Mouse (Mus musculus): Measurements from ENCODE around the gene Armc9. TPM values are rescaled to one million over a fixed set of nuclear protein-coding genes. Genes with fewer than 3 reads are reported as not detected.

The Armc9 gene
- polyA plus RNA-seq, 1 experiment: 24.9 TPM

DNA sequence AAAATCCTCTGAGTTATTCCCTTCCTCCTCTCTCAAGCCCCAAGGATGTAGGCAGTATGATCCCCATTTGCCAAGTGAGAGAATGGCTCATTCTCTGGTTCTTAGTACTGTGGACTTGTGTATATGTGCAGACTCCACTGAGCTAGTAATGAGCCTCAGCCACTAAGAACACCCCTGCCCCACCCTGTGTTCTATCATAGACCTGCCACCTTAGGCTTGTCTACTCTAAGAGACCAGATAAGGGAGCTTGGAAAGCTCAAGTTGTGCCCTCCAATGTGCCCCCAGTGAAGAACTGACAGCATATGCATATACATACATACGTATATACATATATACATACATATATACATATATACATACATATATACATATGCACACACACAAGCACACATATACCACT lies 56.9 kb downstream of the Armc9 start:
- WGBS: 100% methylated on average over 1 of the region's 1 CpGs
- TF ChIP-seq POLR2A (IDR thresholded peaks at IDR 0.05; ENCODE audit: borderline replicate concordance, insufficient read depth, low read length) (no peak), CTCF (IDR thresholded peaks at IDR 0.05; ENCODE audit: borderline replicate concordance, insufficient read depth, low read depth, low read length) (no peak)
- H3K27me3 ChIP-seq (ENCODE audit: control insufficient read depth, insufficient read depth, low read length): no peaks in the 10 kb centered on the region
- DNase-seq: no peak
- H3K4me3 ChIP-seq (replicated peaks; ENCODE audit: insufficient read depth, low read depth, low read length): no peak overlapping the region
- H3K27ac ChIP-seq (ENCODE audit: insufficient read depth, low read length): no peak overlapping the region
- no peaks in the 10 kb centered on the region for H3K4me1 ChIP-seq (ENCODE audit: control insufficient read depth, insufficient read depth, low read length)

DNA sequence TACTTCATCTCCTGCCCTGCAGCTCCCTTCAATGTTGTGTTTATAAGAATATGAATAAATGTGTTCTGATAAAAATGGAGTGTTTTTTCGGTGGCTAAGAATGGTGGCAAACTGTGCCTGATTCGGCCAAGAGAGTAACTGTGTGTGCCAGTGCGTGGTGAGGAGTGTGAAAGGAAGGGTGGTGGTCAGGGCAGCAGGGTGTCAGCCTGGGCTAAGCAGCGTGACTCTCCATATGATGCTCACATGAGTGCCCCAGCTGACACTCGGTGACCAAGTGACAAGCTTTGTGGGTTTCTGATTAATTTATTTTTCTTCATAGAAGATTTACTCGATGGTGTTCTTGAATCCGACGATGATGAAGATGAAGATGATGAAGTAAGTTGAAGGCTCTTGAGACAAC lies 58.2 kb downstream of the Armc9 start:
- Histone ChIP-seq H3K4me1 (ENCODE audit: control insufficient read depth, insufficient read depth, low read length) (no peaks in the 10 kb centered on the region), H3K4me3 (replicated peaks; ENCODE audit: insufficient read depth, low read depth, low read length) (no peak overlapping the region), H3K27me3 (ENCODE audit: control insufficient read depth, insufficient read depth, low read length) (no peaks in the 10 kb centered on the region), H3K27ac (ENCODE audit: insufficient read depth, low read length) (no peak overlapping the region)
- TF ChIP-seq POLR2A (IDR thresholded peaks at IDR 0.05; ENCODE audit: borderline replicate concordance, insufficient read depth, low read length) (no peak), CTCF (IDR thresholded peaks at IDR 0.05; ENCODE audit: borderline replicate concordance, insufficient read depth, low read depth, low read length) (no peak)
- DNase-seq: no peak
- 85% methylated on average over 8 of the region's 8 CpGs for WGBS

DNA sequence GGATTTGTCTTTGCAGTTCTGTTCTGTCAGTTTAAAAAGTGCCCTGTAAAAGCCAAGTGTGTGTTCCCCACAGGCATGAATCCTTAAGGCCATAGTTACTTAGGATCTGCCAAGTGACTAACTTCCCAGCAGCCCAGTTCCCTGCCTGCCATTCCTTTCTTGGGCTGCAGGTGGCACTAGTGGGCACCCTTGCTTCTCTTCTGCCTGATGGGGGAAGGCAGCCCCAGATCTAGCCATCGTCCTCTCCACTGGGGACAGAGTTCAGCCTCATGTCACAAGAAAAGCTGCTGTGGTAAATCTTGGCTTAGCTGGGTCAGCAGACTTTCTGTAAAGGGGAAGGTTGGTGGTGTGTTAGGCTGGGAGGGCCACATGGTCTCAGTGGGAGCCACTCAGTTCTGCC lies 59.6 kb downstream of the Armc9 start:
- no peaks in the 10 kb centered on the region for H3K4me1 ChIP-seq (ENCODE audit: control insufficient read depth, insufficient read depth, low read length)
- WGBS: 3% methylated on average over 1 of the region's 1 CpGs
- TF ChIP-seq POLR2A (IDR thresholded peaks at IDR 0.05; ENCODE audit: borderline replicate concordance, insufficient read depth, low read length) (no peak), CTCF (IDR thresholded peaks at IDR 0.05; ENCODE audit: borderline replicate concordance, insufficient read depth, low read depth, low read length) (peak; percentile 97)

DNA sequence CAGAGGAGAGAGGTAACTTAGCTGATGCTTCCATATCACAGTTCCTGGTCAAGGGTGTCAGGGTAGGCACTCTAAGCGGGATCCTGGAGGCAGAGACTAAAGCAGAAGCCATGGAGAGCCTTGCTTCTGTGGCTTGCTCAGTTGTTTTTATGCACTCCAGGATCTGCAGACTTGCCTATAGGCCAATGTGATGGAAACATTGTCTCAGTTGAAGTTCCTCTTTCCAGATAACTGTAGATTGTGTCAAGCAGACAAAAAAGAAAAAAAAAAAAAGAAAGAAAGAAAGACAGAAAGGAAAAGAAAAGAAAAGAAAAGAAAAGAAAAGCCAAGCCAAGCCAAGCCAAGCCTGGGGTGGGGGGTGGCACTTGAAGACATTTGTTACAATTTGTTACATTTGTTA lies 60.7 kb downstream of the Armc9 start:
- H3K27ac ChIP-seq (ENCODE audit: insufficient read depth, low read length): no peak overlapping the region
- H3K4me3 ChIP-seq (replicated peaks; ENCODE audit: insufficient read depth, low read depth, low read length): no peak overlapping the region
- 100% methylated on average over 1 of the region's 1 CpGs for WGBS
- DNase-seq: no peak
- H3K4me1 ChIP-seq (ENCODE audit: control insufficient read depth, insufficient read depth, low read length): no peaks in the 10 kb centered on the region; the same call in 1 of the 2 replicates
- no peaks in the 10 kb centered on the region; the same call in 1 of the 2 replicates for H3K27me3 ChIP-seq (ENCODE audit: control insufficient read depth, insufficient read depth, low read length)
- TF ChIP-seq POLR2A (IDR thresholded peaks at IDR 0.05; ENCODE audit: borderline replicate concordance, insufficient read depth, low read length): no peak
- no peak for TF ChIP-seq CTCF (IDR thresholded peaks at IDR 0.05; ENCODE audit: borderline replicate concordance, insufficient read depth, low read depth, low read length)

More for the DNA sequence above, 59.6 kb downstream of the Armc9 start:
- no peak overlapping the region for H3K4me3 ChIP-seq (replicated peaks; ENCODE audit: insufficient read depth, low read depth, low read length)
- H3K27ac ChIP-seq (ENCODE audit: insufficient read depth, low read length): no peak overlapping the region
- no peaks in the 10 kb centered on the region; the same call in 1 of the 2 replicates for H3K27me3 ChIP-seq (ENCODE audit: control insufficient read depth, insufficient read depth, low read length)
- peak; percentile 62 to 79 for DNase-seq

DNA sequence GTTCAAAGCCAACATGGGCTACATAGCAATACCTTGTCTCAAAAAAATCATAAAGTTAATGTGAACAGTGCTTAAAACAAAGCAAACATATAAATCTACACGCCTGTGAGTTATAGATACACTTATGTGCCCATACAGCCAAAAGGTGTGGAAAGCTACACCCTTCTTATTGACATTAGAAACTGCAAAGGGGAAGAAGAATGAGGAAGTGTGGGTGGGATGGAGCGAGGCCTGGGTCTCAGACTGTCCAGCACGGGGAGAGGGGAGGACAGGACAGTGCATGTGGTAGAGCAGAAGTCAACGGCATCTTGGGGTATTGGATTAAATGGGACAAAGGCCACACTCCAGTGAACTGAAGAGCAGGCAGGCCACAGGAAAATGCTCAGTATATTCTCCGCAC lies 61.8 kb downstream of the Armc9 start:
- 95% methylated on average over 5 of the region's 5 CpGs for WGBS
- no peak overlapping the region for H3K27ac ChIP-seq (ENCODE audit: insufficient read depth, low read length)
- H3K27me3 ChIP-seq (ENCODE audit: control insufficient read depth, insufficient read depth, low read length): no peaks in the 10 kb centered on the region; the same call in 1 of the 2 replicates
- TF ChIP-seq POLR2A (IDR thresholded peaks at IDR 0.05; ENCODE audit: borderline replicate concordance, insufficient read depth, low read length) (no peak), CTCF (IDR thresholded peaks at IDR 0.05; ENCODE audit: borderline replicate concordance, insufficient read depth, low read depth, low read length) (no peak)
- H3K4me1 ChIP-seq (ENCODE audit: control insufficient read depth, insufficient read depth, low read length): no peaks in the 10 kb centered on the region; the same call in 1 of the 2 replicates
- DNase-seq: no peak
- no peak overlapping the region for H3K4me3 ChIP-seq (replicated peaks; ENCODE audit: insufficient read depth, low read depth, low read length)

DNA sequence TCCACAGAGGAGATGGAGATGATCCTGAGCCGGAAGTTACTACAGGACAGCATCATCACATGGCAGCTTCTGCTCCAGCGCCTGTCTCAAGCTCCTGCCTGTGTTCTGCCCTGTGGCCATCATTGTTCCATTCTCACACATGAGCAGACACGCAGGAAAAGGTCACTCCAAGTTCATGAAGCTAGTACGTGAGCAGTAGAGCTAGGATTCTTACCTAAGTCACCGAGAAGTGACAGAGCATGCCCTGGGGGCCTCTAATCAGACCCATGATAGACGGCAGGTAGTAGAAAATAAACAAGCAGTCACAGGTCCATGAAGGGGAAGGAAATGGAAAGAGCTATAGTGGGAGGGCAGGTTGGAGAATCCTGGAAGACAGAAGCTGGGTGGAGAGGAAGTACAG lies 63.4 kb downstream of the Armc9 start:
- Histone ChIP-seq H3K4me1 (ENCODE audit: control insufficient read depth, insufficient read depth, low read length) (no peaks in the 10 kb centered on the region; the same call in 1 of the 2 replicates), H3K27ac (ENCODE audit: insufficient read depth, low read length) (no peak overlapping the region), H3K27me3 (ENCODE audit: control insufficient read depth, insufficient read depth, low read length) (no peaks in the 10 kb centered on the region; the same call in 1 of the 2 replicates), H3K4me3 (replicated peaks; ENCODE audit: insufficient read depth, low read depth, low read length) (no peak overlapping the region)
- 82% methylated on average over 6 of the region's 6 CpGs for WGBS
- DNase-seq: no peak
- no peak for TF ChIP-seq CTCF (IDR thresholded peaks at IDR 0.05; ENCODE audit: borderline replicate concordance, insufficient read depth, low read depth, low read length)
- TF ChIP-seq POLR2A (IDR thresholded peaks at IDR 0.05; ENCODE audit: borderline replicate concordance, insufficient read depth, low read length): no peak

DNA sequence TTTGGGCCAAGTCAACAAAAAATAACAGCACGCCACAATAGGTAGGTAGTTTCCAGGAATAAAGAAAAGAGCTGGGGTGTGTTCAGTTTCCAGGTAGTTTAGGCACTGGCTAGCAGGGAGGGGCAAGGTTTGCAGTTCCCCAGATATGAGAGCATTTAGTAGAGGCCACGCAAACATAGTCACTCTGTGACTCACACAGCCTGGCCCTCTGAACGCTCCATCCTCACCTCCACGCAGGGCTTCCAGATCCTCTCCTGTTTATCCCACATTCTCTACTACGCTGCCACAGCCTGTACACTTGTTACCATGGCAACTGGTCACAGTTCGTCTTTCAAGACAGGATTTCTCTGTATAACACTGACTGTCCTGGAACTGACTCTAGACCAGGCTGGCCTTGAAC lies 70.6 kb downstream of the Armc9 start:
- TF ChIP-seq CTCF (IDR thresholded peaks at IDR 0.05; ENCODE audit: borderline replicate concordance, insufficient read depth, low read depth, low read length) (no peak), POLR2A (IDR thresholded peaks at IDR 0.05; ENCODE audit: borderline replicate concordance, insufficient read depth, low read length) (no peak)
- Histone ChIP-seq H3K4me3 (replicated peaks; ENCODE audit: insufficient read depth, low read depth, low read length) (no peak overlapping the region), H3K4me1 (ENCODE audit: control insufficient read depth, insufficient read depth, low read length) (no peaks in the 10 kb centered on the region), H3K27me3 (ENCODE audit: control insufficient read depth, insufficient read depth, low read length) (no peaks in the 10 kb centered on the region), H3K27ac (ENCODE audit: insufficient read depth, low read length) (no peak overlapping the region)
- no peak for DNase-seq
- 66% methylated on average over 6 of the region's 6 CpGs for WGBS

DNA sequence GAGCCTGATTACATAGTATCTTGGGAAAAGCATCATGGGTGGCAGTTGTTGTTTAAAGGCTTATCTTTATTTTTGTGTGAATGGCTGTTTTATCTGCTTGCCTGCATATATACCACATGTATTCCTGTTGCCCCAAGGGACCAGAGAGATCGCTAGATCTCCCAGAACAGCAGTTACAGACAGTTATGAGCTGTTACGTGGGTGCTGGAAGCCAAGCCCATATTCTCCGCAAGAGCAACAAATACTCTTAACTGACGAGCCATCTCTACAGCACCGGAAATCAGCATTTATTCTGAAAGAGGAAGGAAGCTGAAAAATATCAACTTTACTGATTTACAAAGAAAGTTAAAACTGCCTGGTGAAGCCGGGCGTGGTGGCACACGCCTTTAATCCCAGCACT lies 74.1 kb downstream of the Armc9 start:
- DNase-seq: no peak
- H3K4me3 ChIP-seq (replicated peaks; ENCODE audit: insufficient read depth, low read depth, low read length): no peak overlapping the region
- no peaks in the 10 kb centered on the region for H3K27me3 ChIP-seq (ENCODE audit: control insufficient read depth, insufficient read depth, low read length)
- no peak for TF ChIP-seq POLR2A (IDR thresholded peaks at IDR 0.05; ENCODE audit: borderline replicate concordance, insufficient read depth, low read length)
- TF ChIP-seq CTCF (IDR thresholded peaks at IDR 0.05; ENCODE audit: borderline replicate concordance, insufficient read depth, low read depth, low read length): no peak
- no peak overlapping the region for H3K27ac ChIP-seq (ENCODE audit: insufficient read depth, low read length)
- WGBS: 94% methylated on average over 8 of the region's 8 CpGs
- no peaks in the 10 kb centered on the region for H3K4me1 ChIP-seq (ENCODE audit: control insufficient read depth, insufficient read depth, low read length)

All from cerebellum, adult 2 months (tissue).